Mouse (Mus musculus): ENCODE measurements around the gene Gsdma. TPM values are rescaled to one million over a fixed set of nuclear protein-coding genes. Genes with fewer than 3 reads are reported as not detected.
"Not testable (repeated sequence)": the region's sequence is repeated elsewhere in the genome, so short reads cannot be mapped to it uniquely, and the experiment has no call there.

The Gsdma gene
- polyA plus RNA-seq (2016; fragmentation: Nextera tagmentation; extraction: Ambion mirVana), result not detected in 2 replicates

GRCm38 (mm10) chr11:98664091-98664490 is at the start of gene Gsdma:
TSS of gene Gsdma (plus strand) at chr11:98664351.
- Histone ChIP-seq H3K4me1 (no peaks in the 10 kb centered on the region), H3K4me2 (replicated peaks) (no peak within 1 kb of the TSS), H3K27me3 (replicated peaks) (peaks cover 8% of the 10 kb centered on the region), H3K9ac (no peak within 1 kb of the TSS), H3K36me3 (no peaks in the 10 kb centered on the region), H3K4me3 (no peak within 1 kb of the TSS), H3K27ac (no peak within 1 kb of the TSS), H3K9me3 (no peaks in the 10 kb centered on the region)
- ATAC-seq (ENCODE audit: low FRiP score, low read depth), result no peak
- 27% methylated on average over 4 of the region's 4 CpGs for WGBS

GRCm38 (mm10) chr11:98620791-98621190 is 43.4 kb upstream of the Gsdma start:
- H3K4me2 ChIP-seq (replicated peaks), result no peak overlapping the region
- no peaks in the 10 kb centered on the region for H3K27me3 ChIP-seq (replicated peaks)
- no peaks in the 10 kb centered on the region for H3K4me1 ChIP-seq
- no peaks in the 10 kb centered on the region for H3K36me3 ChIP-seq
- no peak overlapping the region for H3K4me3 ChIP-seq
- no peak overlapping the region for H3K27ac ChIP-seq
- H3K9ac ChIP-seq, result no peak overlapping the region
- WGBS, result 95% methylated on average over 13 of the region's 13 CpGs
- no peak for ATAC-seq (ENCODE audit: low FRiP score, low read depth)
- H3K9me3 ChIP-seq, result no peaks in the 10 kb centered on the region

GRCm38 (mm10) chr11:98623981-98624380 is 40.2 kb upstream of the Gsdma start:
- H3K36me3 ChIP-seq; H3K4me2 ChIP-seq (replicated peaks); H3K9ac ChIP-seq; H3K4me1 ChIP-seq; H3K27ac ChIP-seq; H3K4me3 ChIP-seq; H3K27me3 ChIP-seq (replicated peaks); ATAC-seq (ENCODE audit: low FRiP score, low read depth); H3K9me3 ChIP-seq: not testable (repeated sequence)
- 82% methylated on average over 6 of the region's 6 CpGs for WGBS

DNA sequence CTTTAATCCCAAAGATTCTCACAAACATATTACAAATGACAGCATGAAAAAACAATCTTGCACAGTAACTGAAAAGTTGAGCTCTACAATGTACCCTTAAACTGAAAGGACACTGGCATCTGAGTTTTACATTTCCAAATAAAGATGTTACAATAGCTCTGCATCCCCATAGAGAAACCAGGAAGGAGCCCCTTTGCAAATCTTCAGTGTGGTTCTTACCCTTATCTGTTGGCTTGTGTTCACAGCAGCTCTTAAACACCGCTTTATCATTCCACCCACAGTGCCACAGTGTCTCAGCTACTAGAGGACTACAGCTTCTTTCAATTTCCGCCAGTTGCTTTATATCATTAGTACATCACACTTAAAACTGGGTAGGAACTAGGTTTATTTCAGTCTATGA is 39.8 kb upstream of the Gsdma start:
- WGBS, result 97% methylated on average over 2 of the region's 2 CpGs

GRCm38 (mm10) chr11:98625611-98626410 is 38.3 kb upstream of the Gsdma start, which contains the start of the genes Gm12355 and Gsdma3:
TSS of gene Gm12355 (minus strand) at chr11:98625661.
TSS of gene Gsdma3 (plus strand) at chr11:98626360.
- no peaks in the 10 kb centered on the region for H3K9me3 ChIP-seq
- WGBS, result 88% methylated on average over 10 of the region's 10 CpGs
- H3K4me2 ChIP-seq (replicated peaks), result no peak within 1 kb of the TSS
- no peak within 1 kb of the TSS for H3K9ac ChIP-seq
- ATAC-seq (ENCODE audit: low FRiP score, low read depth), result no peak
- no peak within 1 kb of the TSS for H3K4me3 ChIP-seq
- no peaks in the 10 kb centered on the region for H3K36me3 ChIP-seq
- no peaks in the 10 kb centered on the region for H3K27me3 ChIP-seq (replicated peaks)
- H3K4me1 ChIP-seq, result no peaks in the 10 kb centered on the region
- no peak within 1 kb of the TSS for H3K27ac ChIP-seq

More for the DNA sequence above, 39.8 kb upstream of the Gsdma start:
- ATAC-seq (ENCODE audit: low FRiP score, low read depth); H3K4me2 ChIP-seq (replicated peaks); H3K4me1 ChIP-seq; H3K4me3 ChIP-seq; H3K36me3 ChIP-seq; H3K9ac ChIP-seq; H3K27ac ChIP-seq; H3K27me3 ChIP-seq (replicated peaks); H3K9me3 ChIP-seq: not testable (repeated sequence)

DNA sequence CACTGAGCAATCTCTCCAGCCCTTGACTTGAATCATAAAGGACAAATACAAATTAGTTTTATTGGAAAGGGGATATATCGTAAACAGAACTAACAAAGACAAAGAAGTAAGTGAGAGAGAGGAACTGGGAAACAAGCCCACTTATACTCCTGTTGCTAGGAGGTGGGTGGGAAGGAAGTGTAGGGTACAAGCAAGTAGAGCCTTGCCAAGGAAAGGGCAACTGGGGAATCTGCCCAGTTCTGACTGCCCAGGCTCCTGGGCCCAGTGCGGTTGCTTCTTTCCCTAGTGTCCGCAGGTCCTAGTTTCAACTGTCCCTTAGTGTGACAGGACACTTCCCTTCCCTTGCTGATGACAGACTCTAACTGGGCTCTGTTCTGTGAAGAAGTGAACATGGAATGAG is 35.4 kb upstream of the Gsdma start:
- WGBS, result 91% methylated on average over 3 of the region's 3 CpGs
- no peak for ATAC-seq (ENCODE audit: low FRiP score, low read depth)

GRCm38 (mm10) chr11:98630646-98631045 is 33.5 kb upstream of the Gsdma start:
- H3K4me1 ChIP-seq, result no peaks in the 10 kb centered on the region
- no peak overlapping the region for H3K9ac ChIP-seq
- H3K4me2 ChIP-seq (replicated peaks), result no peak overlapping the region
- no peak for ATAC-seq (ENCODE audit: low FRiP score, low read depth)
- H3K9me3 ChIP-seq, result no peaks in the 10 kb centered on the region
- H3K27ac ChIP-seq, result no peak overlapping the region
- H3K36me3 ChIP-seq, result no peaks in the 10 kb centered on the region
- H3K4me3 ChIP-seq, result no peak overlapping the region
- no peaks in the 10 kb centered on the region for H3K27me3 ChIP-seq (replicated peaks)
- WGBS, result 89% methylated on average over 5 of the region's 5 CpGs

More for the DNA sequence above, 35.4 kb upstream of the Gsdma start:
- Histone ChIP-seq H3K36me3 (no peaks in the 10 kb centered on the region), H3K4me1 (no peaks in the 10 kb centered on the region), H3K4me2 (replicated peaks) (no peak overlapping the region), H3K4me3 (no peak overlapping the region), H3K27ac (no peak overlapping the region), H3K27me3 (replicated peaks) (no peaks in the 10 kb centered on the region), H3K9me3 (no peaks in the 10 kb centered on the region), H3K9ac (no peak overlapping the region)

DNA sequence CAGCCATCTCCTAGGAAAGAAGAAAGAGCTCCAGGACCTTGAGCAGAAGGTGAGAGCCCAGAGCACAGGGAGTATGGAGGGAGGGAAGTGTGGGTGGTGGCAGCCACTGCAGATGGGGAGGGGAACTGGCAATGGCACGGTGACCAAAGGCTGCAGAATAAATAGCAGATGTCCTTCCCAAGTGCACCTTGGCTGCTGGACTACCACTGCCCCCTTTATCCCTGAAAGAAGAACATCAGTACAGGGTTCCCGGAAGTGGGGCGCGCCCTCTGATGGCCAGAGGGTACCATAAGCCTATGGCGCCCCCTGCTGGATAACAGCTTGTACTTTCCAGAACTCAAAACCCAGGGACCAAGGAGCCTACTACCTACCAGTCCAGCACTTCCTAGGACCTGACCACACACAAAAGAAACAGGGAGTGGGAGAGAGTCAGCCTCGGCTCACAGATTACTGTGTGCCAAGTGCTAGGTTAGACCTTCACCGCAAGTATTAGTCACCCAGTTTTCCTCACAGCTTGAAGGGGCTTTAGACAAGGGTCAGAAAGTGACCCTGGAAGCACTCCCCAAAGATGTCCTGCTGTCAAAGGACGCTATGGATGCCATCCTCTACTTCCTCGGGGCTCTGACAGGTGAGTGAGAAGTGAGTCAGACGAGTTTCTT is 28.7 kb upstream of the Gsdma start:
- not testable (repeated sequence) for H3K27ac ChIP-seq; H3K36me3 ChIP-seq; H3K4me3 ChIP-seq; H3K4me1 ChIP-seq; H3K9me3 ChIP-seq; ATAC-seq (ENCODE audit: low FRiP score, low read depth); H3K4me2 ChIP-seq (replicated peaks); H3K9ac ChIP-seq; H3K27me3 ChIP-seq (replicated peaks)
- WGBS, result 34% methylated on average over 10 of the region's 10 CpGs

DNA sequence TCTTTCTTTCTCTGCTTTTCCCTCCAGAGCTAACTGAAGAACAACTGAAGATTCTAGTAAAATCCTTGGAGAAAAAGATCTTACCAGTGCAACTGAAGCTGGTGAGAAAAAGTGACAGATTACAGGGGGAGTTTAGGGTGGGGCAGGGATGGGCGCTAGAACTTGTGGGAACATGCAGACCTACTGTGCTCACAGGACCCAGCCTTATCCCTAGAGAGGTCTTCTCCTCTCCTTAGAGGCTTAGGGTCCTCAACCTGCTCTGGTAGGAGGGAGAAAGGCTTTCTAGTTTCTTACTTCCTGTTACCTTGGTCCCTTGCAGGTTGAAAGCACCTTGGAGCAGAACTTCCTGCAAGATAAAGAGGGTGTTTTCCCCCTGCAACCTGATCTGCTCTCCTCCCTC is 26.6 kb upstream of the Gsdma start:
- no peaks in the 10 kb centered on the region for H3K9me3 ChIP-seq
- H3K4me1 ChIP-seq, result no peaks in the 10 kb centered on the region
- no peak overlapping the region for H3K4me3 ChIP-seq
- 76% methylated on average over 1 of the region's 1 CpGs for WGBS
- H3K27me3 ChIP-seq (replicated peaks), result no peaks in the 10 kb centered on the region
- H3K9ac ChIP-seq, result no peak overlapping the region
- no peak for ATAC-seq (ENCODE audit: low FRiP score, low read depth)
- H3K4me2 ChIP-seq (replicated peaks), result no peak overlapping the region
- H3K27ac ChIP-seq, result no peak overlapping the region
- H3K36me3 ChIP-seq, result no peaks in the 10 kb centered on the region

- H3K4me1 ChIP-seq, result no peaks in the 10 kb centered on the region
- no peak overlapping the region for H3K9ac ChIP-seq
- no peak overlapping the region for H3K4me3 ChIP-seq
- H3K4me2 ChIP-seq (replicated peaks), result no peak overlapping the region
- WGBS, result 67% methylated on average over 5 of the region's 5 CpGs
- H3K27ac ChIP-seq, result no peak overlapping the region
- no peak for ATAC-seq (ENCODE audit: low FRiP score, low read depth)
- no peaks in the 10 kb centered on the region for H3K36me3 ChIP-seq
- no peaks in the 10 kb centered on the region for H3K9me3 ChIP-seq
- H3K27me3 ChIP-seq (replicated peaks), result no peaks in the 10 kb centered on the region
Observed at GRCm38 (mm10) chr11:98640091-98640490, 24.1 kb upstream of the Gsdma start.

- no peaks in the 10 kb centered on the region for H3K9me3 ChIP-seq
- ATAC-seq (ENCODE audit: low FRiP score, low read depth), result no peak
- no peak overlapping the region for H3K27ac ChIP-seq
Observed at GRCm38 (mm10) chr11:98644757-98645156, 19.4 kb upstream of the Gsdma start.

GRCm38 (mm10) chr11:98645946-98646345 is 18.2 kb upstream of the Gsdma start:
- Histone ChIP-seq H3K9ac (no peak overlapping the region), H3K36me3 (no peaks in the 10 kb centered on the region), H3K27ac (no peak overlapping the region), H3K4me2 (replicated peaks) (no peak overlapping the region), H3K4me3 (no peak overlapping the region), H3K9me3 (no peaks in the 10 kb centered on the region), H3K27me3 (replicated peaks) (no peaks in the 10 kb centered on the region), H3K4me1 (no peaks in the 10 kb centered on the region)
- ATAC-seq (ENCODE audit: low FRiP score, low read depth), result no peak
- 79% methylated on average over 2 of the region's 2 CpGs for WGBS

More at GRCm38 (mm10) chr11:98644757-98645156, 19.4 kb upstream of the Gsdma start:
- 85% methylated on average over 3 of the region's 3 CpGs for WGBS
- Histone ChIP-seq H3K36me3 (no peaks in the 10 kb centered on the region), H3K4me2 (replicated peaks) (no peak overlapping the region), H3K4me1 (no peaks in the 10 kb centered on the region), H3K4me3 (no peak overlapping the region), H3K27me3 (replicated peaks) (no peaks in the 10 kb centered on the region), H3K9ac (no peak overlapping the region)

Measured in neural tube, embryonic 12.5 days (tissue).